Mouse (Mus musculus) adrenal gland, postnatal 10 days (tissue): ENCODE measurements around the gene Ncf1. TPM values are rescaled to one million over a fixed set of nuclear protein-coding genes. Genes with fewer than 3 reads are reported as not detected.

ENCODE experiments used
- DNase-seq: peaks from one replicate; pipeline ENCODE4 v3.0.0; 2021; ENCODE audit warnings: mixed read lengths
- long read RNA-seq, 2 experiments: library from polyadenylated mRNA; stranded (forward); transcript quantifications; one replicate each; pipeline ENCODE4 v2.0.0; 2021
- total RNA-seq, 2 experiments: library from RNA; stranded (reverse); gene quantifications; 2 replicates each; pipeline ENCODE4 v1.2.3; 2021

Gene Ncf1
- total RNA-seq: 10 to 100 TPM in 1 of 2 experiments, 1 to 10 TPM in 1; 8.4 to 10.2 TPM
- long read RNA-seq, experiment 1, transcript Ncf1-202 (11 exons, 2,721 nt): major isoform, 7 of 14 reads
- long read RNA-seq, experiment 1, partial matches to known transcripts: 4 of 14 reads
- long read RNA-seq, experiment 1, other reads (novel, unspliced or antisense): 3 of 14 reads
- long read RNA-seq, experiment 2, partial matches to known transcripts: 1 of 6 reads
- long read RNA-seq, experiment 2, other reads (novel, unspliced or antisense): 0 of 6 reads

- DNase-seq: no peak
These were observed at the start of gene Ncf1 for GRCm38 (mm10) chr5:134229391-134229790. Ncf1 (minus strand) TSS chr5:134229625.

GRCm38 (mm10) chr5:134277109-134277508 is 47.7 kb upstream of the Ncf1 start:
- DNase-seq: no peak

DNA sequence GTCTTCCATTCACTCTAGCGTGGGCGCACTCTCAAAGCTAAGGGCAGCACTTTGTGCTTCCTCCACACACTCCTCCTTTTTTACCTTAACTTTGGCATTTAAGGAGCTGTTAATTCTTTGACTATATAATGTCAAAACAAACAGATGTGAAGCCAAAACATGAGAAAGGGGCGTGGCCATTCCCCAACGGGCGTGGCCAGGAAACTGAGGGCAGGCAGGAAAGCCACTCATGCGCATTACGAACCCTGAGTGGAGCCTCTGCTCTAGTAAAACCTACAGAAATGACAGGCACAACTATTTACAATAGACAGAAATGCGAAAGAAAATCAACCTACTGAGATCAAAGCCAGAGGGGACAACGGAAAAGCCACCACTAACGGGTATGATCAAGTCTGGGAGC is 46.1 kb upstream of the Ncf1 start:
- DNase-seq: no peak

DNA sequence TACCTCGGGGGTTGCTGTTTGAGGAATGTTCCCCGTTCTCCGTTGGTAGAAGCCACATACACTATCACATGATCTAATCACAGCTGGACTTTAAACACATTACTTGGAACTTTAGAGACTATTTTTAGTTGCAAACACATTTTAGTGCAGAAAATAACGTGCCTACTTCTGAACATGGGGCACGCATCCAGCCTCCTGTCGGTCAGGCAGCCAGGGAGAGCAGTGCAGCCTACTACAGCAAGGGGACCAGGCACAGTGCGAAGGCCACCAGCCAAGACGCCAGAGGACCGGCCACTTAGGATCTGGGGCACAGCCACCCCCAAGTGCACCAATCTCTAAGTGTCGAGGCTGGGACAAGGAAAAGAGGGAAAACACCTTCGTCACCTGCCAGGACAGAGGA is 45.6 kb upstream of the Ncf1 start:
- no peak for DNase-seq

DNA sequence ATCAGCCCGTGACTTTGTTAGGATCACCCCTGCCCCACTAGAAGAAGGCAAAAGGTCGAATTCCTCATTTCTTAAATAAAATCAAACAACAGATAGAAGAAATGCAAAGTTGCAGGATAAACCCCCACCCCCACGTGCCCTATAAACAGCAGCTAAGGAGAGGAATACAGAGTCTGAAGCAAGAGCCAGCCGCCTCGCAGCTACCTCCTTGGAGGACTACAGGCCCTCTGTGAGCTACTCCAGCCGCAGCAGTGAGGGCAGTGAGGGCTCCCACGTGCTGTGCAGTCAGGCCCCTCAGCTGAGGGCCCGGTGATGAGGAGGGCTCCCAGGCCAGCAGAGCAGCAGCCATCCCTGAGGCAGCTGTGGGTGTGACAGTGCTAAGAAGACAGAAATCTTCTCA is 44.3 kb upstream of the Ncf1 start:
- DNase-seq: no peak

- DNase-seq: no peak
These were observed 43.3 kb upstream of the Ncf1 start for GRCm38 (mm10) chr5:134272761-134273160.

GRCm38 (mm10) chr5:134271421-134271820 is 42.0 kb upstream of the Ncf1 start:
- no peak for DNase-seq

DNA sequence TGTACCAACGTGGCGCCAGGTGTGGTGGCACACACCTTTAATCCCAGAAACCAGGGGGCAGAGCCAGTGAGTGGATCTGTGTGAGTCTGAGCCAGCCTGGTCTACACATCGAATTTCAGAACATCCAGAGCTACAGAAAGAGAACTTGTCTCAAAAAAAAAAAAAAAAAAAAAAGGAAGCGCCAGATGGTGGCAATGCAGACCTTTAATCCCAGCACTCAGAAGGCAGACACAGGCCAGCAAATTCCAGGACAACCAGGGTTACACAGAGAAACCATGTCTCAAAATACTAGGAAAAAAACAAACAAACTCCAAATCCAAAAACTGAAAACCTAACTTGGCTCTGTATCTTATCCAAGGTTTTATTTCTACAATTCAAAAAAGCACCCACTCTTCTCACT is 41.1 kb upstream of the Ncf1 start:
- DNase-seq: no peak

DNA sequence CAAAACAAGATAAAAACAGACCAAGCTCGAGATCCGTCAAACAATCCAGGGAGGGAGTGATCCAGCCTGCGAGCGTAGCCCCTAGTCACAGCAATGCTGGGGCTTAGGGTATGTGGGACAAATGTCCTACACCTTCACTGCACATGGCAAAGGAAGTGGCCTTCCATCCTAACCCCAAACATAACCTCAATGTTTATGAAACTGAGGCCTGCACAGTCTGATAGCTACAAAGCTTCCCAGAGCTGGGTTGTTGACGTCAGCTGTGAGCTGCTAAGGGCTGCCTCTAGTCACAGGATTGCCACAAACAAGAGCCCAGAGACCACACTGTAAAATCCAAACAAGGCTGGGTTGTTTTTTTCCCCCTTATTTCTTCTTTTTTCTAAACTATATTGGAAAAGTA is 40.3 kb upstream of the Ncf1 start:
- DNase-seq: no peak

DNA sequence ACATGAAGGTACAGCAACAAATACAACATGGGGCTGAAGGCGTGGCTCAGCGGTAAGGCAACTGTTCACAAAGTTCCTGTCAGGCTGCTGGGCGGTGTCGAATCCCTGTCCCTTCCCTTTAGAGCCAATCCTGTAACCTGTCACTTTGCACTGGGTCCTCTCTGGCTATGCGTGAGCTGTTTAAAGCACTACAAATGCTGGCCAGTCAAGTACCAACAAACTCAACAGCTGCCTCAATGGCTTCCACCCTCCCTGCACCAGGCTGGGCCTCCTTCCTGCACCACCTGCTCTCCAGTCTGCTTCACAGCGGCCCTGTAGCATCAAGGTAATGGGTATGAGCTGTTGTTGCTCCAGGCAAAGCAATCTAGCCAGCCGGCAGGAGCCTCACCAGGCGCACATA is 39.3 kb upstream of the Ncf1 start:
- no peak for DNase-seq

DNA sequence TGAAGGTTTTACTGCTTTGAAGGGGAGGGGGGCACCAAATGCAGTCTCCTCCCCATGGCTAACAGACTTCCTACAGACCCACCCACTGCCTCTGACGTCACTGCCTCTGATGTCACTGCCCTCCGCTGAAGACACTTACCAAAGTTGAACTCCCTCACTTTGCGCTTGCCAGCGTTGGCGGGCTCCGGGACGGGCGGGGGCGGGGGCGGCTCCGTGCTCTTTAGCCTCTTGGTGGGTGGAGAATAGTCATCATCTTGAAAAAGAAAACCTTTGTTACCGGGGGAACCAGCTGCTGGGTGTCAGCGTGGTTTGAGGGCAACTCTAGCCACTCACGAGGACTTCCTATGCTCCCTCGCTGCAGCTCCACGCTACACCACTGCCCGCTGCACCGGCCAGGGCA is 37.0 kb upstream of the Ncf1 start:
- DNase-seq: no peak

DNA sequence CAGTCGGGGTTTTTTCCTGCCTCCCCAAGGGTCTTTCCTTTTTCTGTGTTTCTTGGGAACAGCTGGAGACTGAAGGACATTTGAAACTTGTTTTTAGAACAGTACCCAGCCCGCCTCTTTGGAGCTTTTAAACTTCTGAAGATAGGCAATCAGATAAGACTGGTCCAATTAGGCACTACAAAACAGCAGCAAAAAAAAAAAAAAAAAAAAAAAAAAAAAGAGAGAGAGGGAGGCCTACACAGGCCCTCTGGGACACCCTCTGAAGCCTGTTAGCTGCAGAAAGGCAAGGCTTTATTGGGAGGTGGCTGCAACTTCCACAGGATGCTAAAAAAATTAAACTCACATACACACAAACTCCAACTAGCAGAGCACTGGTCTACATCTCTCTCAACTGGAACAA is 36.5 kb upstream of the Ncf1 start:
- no peak for DNase-seq

DNA sequence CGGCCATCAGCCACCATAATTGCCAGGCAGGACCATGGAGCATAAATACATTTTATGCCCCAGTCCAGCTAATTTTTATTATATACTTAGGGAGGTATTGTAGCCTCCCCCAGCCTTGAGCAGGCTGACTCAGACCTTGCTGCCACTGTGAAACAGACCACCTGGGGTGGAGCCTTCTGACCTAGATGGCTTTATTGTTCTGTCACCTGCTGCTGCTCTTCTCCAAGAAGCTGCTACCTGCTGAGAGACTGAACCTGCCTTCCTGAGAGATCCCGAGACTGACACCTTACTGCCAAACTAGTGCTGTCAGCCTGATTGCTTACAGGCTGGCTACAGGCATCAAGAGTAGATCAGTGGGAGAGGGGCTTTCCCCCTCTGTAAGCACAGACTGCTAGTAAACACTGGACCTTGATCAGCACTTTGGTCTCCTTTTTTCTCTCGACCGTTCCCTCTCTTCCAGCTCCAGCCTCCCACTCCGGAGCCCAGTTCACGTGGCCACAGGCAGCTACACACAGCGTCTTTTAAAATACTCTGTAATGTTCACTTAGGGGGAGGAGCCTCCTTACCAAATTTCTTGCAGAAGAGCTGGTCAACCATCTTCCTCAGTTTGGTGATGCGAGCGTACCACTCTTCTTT is 30.7 kb upstream of the Ncf1 start:
- DNase-seq: no peak

DNA sequence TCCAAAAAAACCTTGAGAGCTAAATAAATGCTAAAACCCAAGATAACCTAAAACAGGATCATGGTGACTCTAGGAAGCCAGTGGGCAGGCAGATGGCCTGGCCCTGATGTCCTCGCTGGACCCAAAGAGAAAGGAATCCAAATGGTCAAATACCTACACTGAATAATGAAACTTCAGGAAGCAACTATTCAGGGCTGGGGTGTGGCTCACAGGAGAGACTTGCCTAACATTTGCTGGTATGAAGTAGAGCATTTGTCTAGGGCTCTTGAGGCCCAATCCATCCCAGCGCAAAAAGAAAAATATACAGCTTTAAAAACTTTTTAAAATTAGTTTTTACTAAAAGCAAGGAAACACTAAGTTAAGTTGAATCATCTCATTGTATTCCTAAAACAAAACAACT is 29.5 kb upstream of the Ncf1 start:
- DNase-seq: no peak

GRCm38 (mm10) chr5:134258395-134258794 is 29.0 kb upstream of the Ncf1 start:
- DNase-seq: no peak

DNA sequence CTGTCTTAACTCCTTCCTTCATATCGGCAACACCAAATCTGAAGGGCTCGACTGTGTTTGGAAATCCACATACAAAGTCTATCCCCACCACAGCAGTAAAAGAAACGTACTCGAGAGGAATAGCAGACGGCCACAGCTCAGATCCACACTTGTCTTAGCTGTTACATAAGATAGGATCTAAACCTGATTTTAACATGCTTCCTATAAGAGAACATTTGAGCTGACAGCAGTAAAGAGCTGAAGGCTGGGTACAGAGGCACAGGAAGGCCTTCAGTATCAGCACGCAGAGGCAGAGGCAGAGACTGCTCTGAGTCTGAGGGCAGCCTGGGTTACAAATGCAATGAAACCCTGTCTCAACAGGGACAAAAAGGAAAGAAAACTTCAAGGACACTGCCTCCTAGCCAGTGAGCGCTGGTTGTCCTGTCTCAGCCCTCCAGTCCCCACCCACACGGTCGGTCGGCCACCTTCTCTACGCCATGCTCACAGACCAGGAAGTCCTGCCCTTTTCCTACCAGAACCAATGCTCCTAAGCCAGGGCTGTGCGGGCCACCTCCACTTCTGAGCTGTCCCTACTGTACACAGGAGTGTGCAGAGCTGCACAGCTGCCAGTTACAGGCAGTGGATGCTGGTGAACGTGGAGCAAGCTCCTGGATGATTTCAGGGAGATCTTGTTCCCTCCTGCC is 28.1 kb upstream of the Ncf1 start:
- no peak for DNase-seq

- no peak for DNase-seq
These were observed 25.9 kb upstream of the Ncf1 start for GRCm38 (mm10) chr5:134255294-134255693.

DNA sequence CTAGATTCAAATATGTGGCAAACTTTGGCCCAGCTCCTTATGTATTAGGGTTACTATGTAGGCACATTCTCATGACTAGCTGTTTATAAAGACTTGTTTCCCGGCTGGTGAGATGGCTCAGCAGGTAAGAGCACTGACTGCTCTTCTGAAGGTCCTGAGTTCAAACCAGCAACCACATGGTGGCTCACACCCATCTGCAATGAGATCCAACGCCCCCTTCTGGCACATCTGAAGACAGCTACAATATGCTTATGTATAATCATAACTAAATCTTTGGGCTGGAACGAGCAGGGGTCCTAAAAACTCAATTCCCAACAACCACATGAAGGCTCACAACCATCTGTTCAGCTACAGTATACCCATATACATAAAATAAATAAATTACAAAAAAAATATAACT is 24.4 kb upstream of the Ncf1 start:
- no peak for DNase-seq

- no peak for DNase-seq
These were observed 21.7 kb upstream of the Ncf1 start for GRCm38 (mm10) chr5:134251083-134251482.

- no peak for DNase-seq
These were observed 21.2 kb upstream of the Ncf1 start for GRCm38 (mm10) chr5:134250601-134251000.

GRCm38 (mm10) chr5:134249245-134249649 is 19.8 kb upstream of the Ncf1 start:
- no peak for DNase-seq

GRCm38 (mm10) chr5:134248608-134249244 is 19.3 kb upstream of the Ncf1 start:
- no peak for DNase-seq

GRCm38 (mm10) chr5:134246146-134246545 is 16.7 kb upstream of the Ncf1 start:
- DNase-seq: peak; percentile 61
